Mouse (Mus musculus) G1E (cell line): ENCODE measurements at regions not wholly inside any gene's neighbourhood (a gene's known extent, or its start where the extent isn't known, plus 50 kb on each side); places are given as distances from the start of the nearest gene placed in this dataset.

Experiments
- ATAC-seq: 2 replicates; pipeline ENCODE4 v1.8.0; 2016; ENCODE audit warnings: mild to moderate bottlenecking; ENCODE audit not compliant: insufficient number of reproducible peaks, poor library complexity, low FRiP score, severe bottlenecking; ENCODE audit errors: extremely low read depth
- DNase-seq: peaks from one replicate; pipeline ENCODE4 v3.0.0; 2012; ENCODE audit warnings: low spot score
- H3K27me3 ChIP-seq: 2 replicates; pipeline ENCODE4 v1.6.1; 2012; ENCODE audit warnings: mild to moderate bottlenecking, low read length, inconsistent platforms; ENCODE audit not compliant: insufficient read depth
- H3K36me3 ChIP-seq: replicated peaks from 2 replicates; pipeline ENCODE3; 2012; ENCODE audit warnings: mild to moderate bottlenecking, inconsistent platforms
- H3K4me1 ChIP-seq: 2 replicates; pipeline ENCODE4 v1.6.1; 2012; ENCODE audit warnings: low read depth, low read length, inconsistent platforms, mixed read lengths; ENCODE audit not compliant: insufficient read depth
- H3K4me3 ChIP-seq: 2 replicates; pipeline ENCODE4 v1.5.1; 2012; ENCODE audit warnings: low read depth, mild to moderate bottlenecking, inconsistent platforms, low read length, moderate library complexity, mixed read lengths
- H3K9me3 ChIP-seq: replicated peaks from 2 replicates; pipeline ENCODE4 v1.6.1; 2012; ENCODE audit warnings: inconsistent platforms
- CTCF ChIP-seq: IDR thresholded peaks from 2 replicates; pipeline ENCODE4 v1.5.1; 2012; ENCODE audit warnings: low read depth, low read length, inconsistent platforms, mixed read lengths
- GATA1 ChIP-seq: IDR thresholded peaks from 2 replicates; pipeline ENCODE4 v1.6.1; 2012; ENCODE audit warnings: borderline replicate concordance, low read length, inconsistent platforms, mixed read lengths
- GATA2 ChIP-seq: IDR thresholded peaks from 2 replicates; pipeline ENCODE4 v1.6.1; 2012; ENCODE audit warnings: low read depth, low read length, inconsistent platforms, borderline replicate concordance
- POLR2AphosphoS5 ChIP-seq: IDR thresholded peaks from 2 replicates; pipeline ENCODE4 v1.6.1; 2012; ENCODE audit warnings: low read depth, low read length, inconsistent platforms; ENCODE audit not compliant: insufficient replicate concordance
- TAL1 ChIP-seq: conservative IDR thresholded peaks from 2 replicates; pipeline ENCODE4 v1.6.1; 2012; ENCODE audit warnings: low read depth, low read length, inconsistent platforms, mixed read lengths

DNA sequence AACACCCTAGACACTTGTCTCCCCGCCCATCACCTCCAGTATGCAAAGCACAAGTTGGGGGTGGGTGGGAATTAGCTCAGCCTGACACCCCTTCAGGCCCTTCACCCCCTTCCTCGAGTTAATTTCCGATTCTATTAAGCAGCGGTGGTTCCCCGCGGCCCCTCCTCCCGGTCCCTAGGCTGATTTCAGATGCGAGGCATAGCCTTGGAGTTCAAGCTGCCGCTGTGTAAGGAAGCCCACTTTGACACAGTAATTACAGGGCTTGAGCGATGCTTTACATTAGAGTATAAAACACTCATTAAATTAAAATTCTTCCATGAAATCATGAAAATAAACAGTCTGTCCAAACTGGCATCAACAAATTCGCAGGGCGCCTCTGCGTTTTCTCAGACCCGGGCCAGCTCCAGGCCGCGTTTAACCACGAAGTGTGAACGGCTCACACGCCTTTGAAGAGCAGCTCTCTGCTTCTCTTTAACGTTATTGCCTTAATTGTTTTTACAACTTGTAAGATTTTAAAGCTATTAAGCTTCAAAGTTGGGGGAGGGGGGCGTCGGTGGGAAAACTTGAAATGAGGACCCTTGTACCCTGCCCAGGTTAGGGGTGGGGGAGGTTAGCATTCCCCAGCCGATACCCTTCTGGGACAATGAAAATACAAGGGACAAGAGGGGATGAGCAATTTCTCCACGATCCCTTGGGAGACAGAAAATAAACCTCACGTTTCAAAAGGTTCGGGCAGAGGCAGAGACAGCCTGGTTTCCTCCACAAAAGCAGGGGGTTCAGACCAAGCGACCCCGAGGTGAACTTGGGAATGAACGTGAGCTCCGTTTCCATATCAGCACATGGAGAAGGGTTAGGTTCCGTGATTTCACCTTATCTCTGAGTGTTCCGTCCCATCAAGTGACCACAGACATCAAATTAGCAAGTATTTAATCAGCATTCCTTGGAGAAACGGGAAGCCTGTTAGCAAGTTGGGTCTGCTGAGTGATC lies 114.4 kb downstream of the Dicer1 start:
- DNase-seq (no peak), ATAC-seq (no peak)
- TF ChIP-seq GATA2 (no peak), CTCF (no peak), TAL1 (no peak), POLR2AphosphoS5 (no peak), GATA1 (no peak)
- no peaks in the 10 kb centered on the region for H3K4me1 ChIP-seq
- H3K4me3 ChIP-seq, result no peak overlapping the region
- H3K36me3 ChIP-seq, result no peaks in the 10 kb centered on the region
- H3K9me3 ChIP-seq, result peaks cover 52% of the 10 kb centered on the region
- no peaks in the 10 kb centered on the region for H3K27me3 ChIP-seq

DNA sequence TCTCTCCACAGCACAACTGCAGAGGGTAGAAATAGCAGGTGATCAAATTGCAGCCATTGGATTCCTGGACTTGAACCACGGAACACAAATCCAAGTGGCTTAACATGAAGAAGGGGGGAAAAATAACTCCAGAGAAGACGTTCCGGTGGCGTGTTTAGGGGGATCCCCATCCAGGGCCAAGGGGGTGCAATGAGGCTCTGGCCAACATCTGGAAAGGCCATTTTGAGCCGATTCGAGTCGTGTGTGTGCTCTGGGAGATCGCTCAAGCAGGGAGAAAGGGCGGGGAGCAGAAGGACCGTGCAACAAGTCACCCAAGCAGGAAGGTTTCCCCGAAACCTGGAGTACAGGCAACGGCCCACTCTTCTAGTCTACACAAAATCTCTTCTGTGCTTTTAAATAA lies 115.3 kb downstream of the Dicer1 start:
- TF ChIP-seq GATA1 (no peak), CTCF (no peak), GATA2 (no peak), POLR2AphosphoS5 (no peak), TAL1 (no peak)
- no peaks in the 10 kb centered on the region for H3K4me1 ChIP-seq
- H3K4me3 ChIP-seq, result no peak overlapping the region
- ATAC-seq (no peak), DNase-seq (no peak)
- peaks cover 51% of the 10 kb centered on the region for H3K9me3 ChIP-seq
- H3K27me3 ChIP-seq, result no peaks in the 10 kb centered on the region
- no peaks in the 10 kb centered on the region for H3K36me3 ChIP-seq

DNA sequence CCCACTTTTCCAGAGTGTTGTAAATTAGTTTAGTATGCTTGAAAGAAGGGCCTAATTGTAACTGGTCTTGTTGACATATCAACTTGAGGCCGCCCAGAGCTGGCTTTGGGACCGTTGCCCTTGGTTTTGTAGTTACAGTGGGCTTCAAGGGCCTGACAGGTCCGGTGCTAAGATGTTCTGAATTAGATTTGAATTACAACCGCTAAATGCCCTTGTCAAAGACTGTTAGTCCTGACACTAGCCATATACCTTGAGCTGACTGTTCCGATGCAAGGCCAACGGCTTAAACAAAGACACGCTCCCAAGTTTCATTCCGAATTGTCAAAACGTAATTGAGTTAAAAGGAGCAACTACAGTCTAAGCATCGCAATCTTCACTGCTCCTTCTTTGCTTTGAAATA lies 116.9 kb downstream of the Dicer1 start:
- no peaks in the 10 kb centered on the region for H3K27me3 ChIP-seq
- no peak overlapping the region for H3K4me3 ChIP-seq
- H3K4me1 ChIP-seq, result no peaks in the 10 kb centered on the region
- TF ChIP-seq GATA1, result no peak
- no peak for TF ChIP-seq POLR2AphosphoS5
- TF ChIP-seq CTCF, result no peak
- no peak for TF ChIP-seq GATA2
- no peak for TF ChIP-seq TAL1
- ATAC-seq (no peak), DNase-seq (no peak)
- H3K9me3 ChIP-seq, result peaks cover 58% of the 10 kb centered on the region
- no peaks in the 10 kb centered on the region for H3K36me3 ChIP-seq

DNA sequence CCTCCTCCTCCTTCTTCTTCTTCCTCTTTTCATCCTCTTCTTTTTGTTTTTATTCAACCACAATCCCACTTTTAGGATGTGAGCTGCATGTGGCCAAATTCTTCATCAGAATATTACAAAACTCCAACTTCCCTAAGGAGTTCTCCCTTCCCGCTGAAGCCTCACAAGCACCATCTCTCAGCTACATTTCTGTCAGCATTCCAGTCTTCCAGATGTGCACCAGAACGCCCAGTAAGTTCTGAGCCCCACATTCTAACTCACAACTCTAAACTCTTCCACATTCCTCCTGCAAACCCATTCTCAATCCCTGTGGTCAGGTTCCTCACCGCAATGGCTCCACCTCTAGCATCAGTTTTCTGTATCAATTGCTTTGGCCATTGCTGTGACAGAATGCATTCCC lies 121.2 kb downstream of the Dicer1 start:
- no peak for TF ChIP-seq POLR2AphosphoS5
- TF ChIP-seq GATA2, result no peak
- TF ChIP-seq TAL1, result no peak
- no peak for TF ChIP-seq GATA1
- no peak for TF ChIP-seq CTCF
- ATAC-seq (no peak), DNase-seq (no peak)
- H3K4me1 ChIP-seq, result no peaks in the 10 kb centered on the region
- H3K36me3 ChIP-seq, result no peaks in the 10 kb centered on the region
- H3K4me3 ChIP-seq, result no peak overlapping the region
- peaks cover 43% of the 10 kb centered on the region for H3K9me3 ChIP-seq
- no peaks in the 10 kb centered on the region for H3K27me3 ChIP-seq

- Histone ChIP-seq H3K9me3 (peaks cover 43% of the 10 kb centered on the region), H3K36me3 (no peaks in the 10 kb centered on the region), H3K27me3 (no peaks in the 10 kb centered on the region), H3K4me1 (no peaks in the 10 kb centered on the region), H3K4me3 (no peak overlapping the region)
- no peak for DNase-seq
- TF ChIP-seq TAL1, result no peak
- no peak for TF ChIP-seq GATA2
- ATAC-seq, result no peak
These were observed 122.3 kb downstream of the Dicer1 start for GRCm38 (mm10) chr12:104629449-104629848.

GRCm38 (mm10) chr12:104626054-104626453 lies 125.7 kb downstream of the Dicer1 start:
- no peak for ATAC-seq
- Histone ChIP-seq H3K9me3 (peaks cover 51% of the 10 kb centered on the region), H3K36me3 (no peaks in the 10 kb centered on the region), H3K4me1 (no peaks in the 10 kb centered on the region), H3K4me3 (no peak overlapping the region), H3K27me3 (no peaks in the 10 kb centered on the region)
- TF ChIP-seq POLR2AphosphoS5 (no peak), TAL1 (no peak), GATA1 (no peak), CTCF (no peak), GATA2 (no peak)
- no peak for DNase-seq
